Mouse (Mus musculus) neutrophil, adult 65 days (primary cell): ENCODE data around the gene Cavin3. TPM values are rescaled to one million over a fixed set of nuclear protein-coding genes. Genes with fewer than 3 reads are reported as not detected.

Source experiments
- total RNA-seq: library from RNA; stranded (reverse); gene quantifications from 2 replicates; pipeline ENCODE4 v1.2.4, GENCODE M21; 2023

The Cavin3 gene
- not detected in 2 replicates for total RNA-seq

GRCm38 (mm10) chr7:105481505-105482411 lies at the start of gene Cavin3:
TSS of gene Cavin3 (minus strand) at chr7:105482300.

Other genes starting within 250 kb of the Cavin3 start
- not detected in 2 replicates for gene Olfr688, start 194.2 kb downstream of the Cavin3 start, total RNA-seq
- not detected in 2 replicates for gene Olfr689, start 171.1 kb downstream of the Cavin3 start, total RNA-seq
- not detected in 2 replicates for gene Olfr690, start 148.2 kb downstream of the Cavin3 start, total RNA-seq
- gene Olfr691, start 140.0 kb downstream of the Cavin3 start, total RNA-seq: 0.27 and 0.32 TPM in 2 replicates
- not detected in 2 replicates for gene Olfr692, start 114.1 kb downstream of the Cavin3 start, total RNA-seq
- gene Gm5901, start 107.3 kb downstream of the Cavin3 start, total RNA-seq: not detected in 2 replicates
- 152 and 227 TPM in 2 replicates for gene Fam160a2, start 82.2 kb downstream of the Cavin3 start, total RNA-seq
- 0.86 and 1.1 TPM in 2 replicates for gene Cnga4, start 77.7 kb downstream of the Cavin3 start, total RNA-seq
- gene Cckbr, start 56.6 kb downstream of the Cavin3 start, total RNA-seq: not detected in 2 replicates
- 19.4 and 20.6 TPM in 2 replicates for gene Smpd1, start 72.1 kb upstream of the Cavin3 start, total RNA-seq
- 1.5 and 1.6 TPM in 2 replicates for gene Apbb1, start 99.4 kb upstream of the Cavin3 start, total RNA-seq
- not detected in 2 replicates for gene Hpx, start 117.8 kb upstream of the Cavin3 start, total RNA-seq
- gene Trim3, start 151.3 kb upstream of the Cavin3 start, total RNA-seq: 12.6 and 17.9 TPM in 2 replicates
- gene Timm10b, start 157.8 kb upstream of the Cavin3 start, total RNA-seq: 80.7 and 117 TPM in 2 replicates
- gene Arfip2, start 158.1 kb upstream of the Cavin3 start, total RNA-seq: 11.6 and 19.3 TPM in 2 replicates
- gene Gm45799, start 158.3 kb upstream of the Cavin3 start, total RNA-seq: 10.3 and 15.9 TPM in 2 replicates
- gene Dnhd1, start 168.5 kb upstream of the Cavin3 start, total RNA-seq: 3.2 and 3.6 TPM in 2 replicates